Mouse (Mus musculus): ENCODE measurements around the gene Frmd8.

DNA sequence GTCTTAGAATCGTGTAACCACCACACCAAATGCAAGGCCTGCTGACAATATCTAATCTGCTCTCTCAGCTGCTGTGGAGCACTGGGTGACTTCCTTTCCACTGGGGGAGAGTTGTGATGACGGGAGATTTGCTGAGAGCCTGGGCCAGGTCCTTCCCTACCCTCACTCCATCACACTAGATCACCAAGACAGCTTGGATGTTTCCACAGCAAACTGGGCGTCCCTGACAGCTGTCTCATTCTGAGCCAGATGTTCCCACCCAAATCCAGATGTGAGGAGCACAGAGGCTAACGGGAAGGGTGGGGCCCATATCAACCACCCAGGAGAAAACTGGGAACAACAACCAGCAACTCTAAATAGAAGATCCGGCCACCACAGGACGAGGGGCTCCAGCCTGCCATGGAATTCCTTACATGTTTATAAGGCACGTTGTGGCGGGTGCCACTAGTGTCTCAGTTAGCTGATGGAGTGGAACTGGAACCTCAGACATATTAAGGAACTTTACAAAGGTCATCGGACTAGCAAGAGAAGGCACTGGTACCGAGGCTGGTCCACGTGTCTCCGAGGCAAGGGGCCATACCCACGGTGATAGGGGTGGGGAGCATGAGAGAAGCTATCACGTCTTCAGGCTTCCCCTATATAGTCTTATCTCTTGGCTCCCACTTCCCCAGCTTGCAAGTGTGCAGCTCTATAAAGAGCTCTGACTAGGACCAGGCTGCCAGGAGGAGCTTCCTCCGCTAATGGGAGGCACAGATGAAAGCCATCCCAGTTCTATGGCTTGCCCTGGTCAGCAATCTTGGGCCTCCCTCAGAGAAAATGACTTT lies 47.3 kb upstream of the Frmd8 start:
- TF ChIP-seq POLR2A (IDR thresholded peaks at IDR 0.05; ENCODE audit: borderline replicate concordance, extremely low read depth, insufficient read depth, insufficient read length, poor library complexity, severe bottlenecking) = no peak
- no peak for TF ChIP-seq CTCF (IDR thresholded peaks at IDR 0.05; ENCODE audit: borderline replicate concordance, extremely low read depth, insufficient read depth, insufficient read length)
